Mouse (Mus musculus): ENCODE data around the gene Ric8a. TPM values are rescaled to one million over a fixed set of nuclear protein-coding genes. Genes with fewer than 3 reads are reported as not detected.

Ric8a gene
- polyA plus RNA-seq, 1 experiment from 2014 or later, result 74.8 TPM

GRCm38 (mm10) chr7:140907697-140908096, 50.9 kb downstream of the Ric8a start:
- no peaks in the 10 kb centered on the region for H3K27me3 ChIP-seq (ENCODE audit: control insufficient read depth, insufficient read depth, low read length)
- no peak for DNase-seq (ENCODE audit: low spot score)
- no peaks in the 10 kb centered on the region for H3K9me3 ChIP-seq (ENCODE audit: control insufficient read depth, low read length)
- ATAC-seq (ENCODE audit: low FRiP score), result no peak
- WGBS, result 87% methylated on average over 7 of the region's 7 CpGs
- H3K36me3 ChIP-seq (ENCODE audit: control insufficient read depth, insufficient read depth, low read length), result no peaks in the 10 kb centered on the region
- no peaks in the 10 kb centered on the region for H3K4me1 ChIP-seq (replicated peaks; ENCODE audit: control insufficient read depth, insufficient read depth, low read length)
- H3K27ac ChIP-seq (ENCODE audit: low read depth, low read length), result no peak overlapping the region
- H3K4me2 ChIP-seq (replicated peaks; ENCODE audit: low read depth, low read length), result no peak overlapping the region
- H3K4me3 ChIP-seq (ENCODE audit: low read depth, low read length), result no peak overlapping the region
- no peak overlapping the region for H3K9ac ChIP-seq (ENCODE audit: low read depth, low read length)

- H3K27ac ChIP-seq (ENCODE audit: low read depth, low read length), result no peak overlapping the region
- H3K36me3 ChIP-seq (ENCODE audit: control insufficient read depth, insufficient read depth, low read length), result no peaks in the 10 kb centered on the region
- no peaks in the 10 kb centered on the region for H3K27me3 ChIP-seq (ENCODE audit: control insufficient read depth, insufficient read depth, low read length)
- ATAC-seq (ENCODE audit: low FRiP score) (no peak), DNase-seq (ENCODE audit: low spot score) (no peak)
- no peak overlapping the region for H3K9ac ChIP-seq (ENCODE audit: low read depth, low read length)
- H3K4me2 ChIP-seq (replicated peaks; ENCODE audit: low read depth, low read length), result no peak overlapping the region
- WGBS, result 58% methylated on average over 7 of the region's 7 CpGs
- no peak overlapping the region for H3K4me3 ChIP-seq (ENCODE audit: low read depth, low read length)
- H3K4me1 ChIP-seq (replicated peaks; ENCODE audit: control insufficient read depth, insufficient read depth, low read length), result no peaks in the 10 kb centered on the region
- H3K9me3 ChIP-seq (ENCODE audit: control insufficient read depth, low read length), result no peaks in the 10 kb centered on the region
These were observed 51.4 kb downstream of the Ric8a start for GRCm38 (mm10) chr7:140908181-140908580.

GRCm38 (mm10) chr7:140908634-140909107, 51.9 kb downstream of the Ric8a start:
- H3K4me2 ChIP-seq (replicated peaks; ENCODE audit: low read depth, low read length), result peak overlapping the region; percentile 45
- no peaks in the 10 kb centered on the region for H3K4me1 ChIP-seq (replicated peaks; ENCODE audit: control insufficient read depth, insufficient read depth, low read length)
- DNase-seq (ENCODE audit: low spot score) (peak; percentile 86), ATAC-seq (ENCODE audit: low FRiP score) (peak; percentile 63)
- 2% methylated on average over 19 of the region's 19 CpGs for WGBS
- H3K27ac ChIP-seq (ENCODE audit: low read depth, low read length), result no peak overlapping the region
- H3K9ac ChIP-seq (ENCODE audit: low read depth, low read length), result no peak overlapping the region
- peak overlapping the region; percentile 10; the same call in 1 of the 2 replicates for H3K4me3 ChIP-seq (ENCODE audit: low read depth, low read length)
- H3K9me3 ChIP-seq (ENCODE audit: control insufficient read depth, low read length), result no peaks in the 10 kb centered on the region
- no peaks in the 10 kb centered on the region for H3K27me3 ChIP-seq (ENCODE audit: control insufficient read depth, insufficient read depth, low read length)
- no peaks in the 10 kb centered on the region for H3K36me3 ChIP-seq (ENCODE audit: control insufficient read depth, insufficient read depth, low read length)

- no peaks in the 10 kb centered on the region for H3K9me3 ChIP-seq (ENCODE audit: control insufficient read depth, low read length)
- H3K27ac ChIP-seq (ENCODE audit: low read depth, low read length), result no peak overlapping the region
- H3K4me1 ChIP-seq (replicated peaks; ENCODE audit: control insufficient read depth, insufficient read depth, low read length), result no peaks in the 10 kb centered on the region
- H3K36me3 ChIP-seq (ENCODE audit: control insufficient read depth, insufficient read depth, low read length), result no peaks in the 10 kb centered on the region
- H3K4me2 ChIP-seq (replicated peaks; ENCODE audit: low read depth, low read length), result no peak overlapping the region
- H3K27me3 ChIP-seq (ENCODE audit: control insufficient read depth, insufficient read depth, low read length), result no peaks in the 10 kb centered on the region
- DNase-seq (ENCODE audit: low spot score), result no peak
- H3K9ac ChIP-seq (ENCODE audit: low read depth, low read length), result no peak overlapping the region
- no peak overlapping the region for H3K4me3 ChIP-seq (ENCODE audit: low read depth, low read length)
- no peak for ATAC-seq (ENCODE audit: low FRiP score)
- WGBS, result 66% methylated on average over 3 of the region's 3 CpGs
These were observed 55.5 kb downstream of the Ric8a start for GRCm38 (mm10) chr7:140912293-140912692.

GRCm38 (mm10) chr7:140912846-140913482, 56.2 kb downstream of the Ric8a start:
- H3K9ac ChIP-seq (ENCODE audit: low read depth, low read length), result no peak overlapping the region
- H3K36me3 ChIP-seq (ENCODE audit: control insufficient read depth, insufficient read depth, low read length), result no peaks in the 10 kb centered on the region
- ATAC-seq (ENCODE audit: low FRiP score) (no peak), DNase-seq (ENCODE audit: low spot score) (no peak)
- H3K4me1 ChIP-seq (replicated peaks; ENCODE audit: control insufficient read depth, insufficient read depth, low read length), result no peaks in the 10 kb centered on the region
- no peaks in the 10 kb centered on the region for H3K9me3 ChIP-seq (ENCODE audit: control insufficient read depth, low read length)
- H3K27ac ChIP-seq (ENCODE audit: low read depth, low read length), result no peak overlapping the region
- no peak overlapping the region for H3K4me3 ChIP-seq (ENCODE audit: low read depth, low read length)
- no peak overlapping the region for H3K4me2 ChIP-seq (replicated peaks; ENCODE audit: low read depth, low read length)
- H3K27me3 ChIP-seq (ENCODE audit: control insufficient read depth, insufficient read depth, low read length), result no peaks in the 10 kb centered on the region
- 71% methylated on average over 5 of the region's 5 CpGs for WGBS

Other genes starting within 250 kb of the Ric8a start
- not detected in 2 replicates for gene Olfr61, start 228.0 kb upstream of the Ric8a start, polyA plus RNA-seq (2014; fragmentation: Nextera tagmentation; extraction: Ambion mirVana)
- gene Olfr53, start 210.5 kb upstream of the Ric8a start, polyA plus RNA-seq (2014; fragmentation: Nextera tagmentation; extraction: Ambion mirVana), result not detected in 2 replicates
- not detected in 2 replicates for gene Olfr539, start 197.0 kb upstream of the Ric8a start, polyA plus RNA-seq (2014; fragmentation: Nextera tagmentation; extraction: Ambion mirVana)
- not detected in 2 replicates for gene Olfr45, start 175.0 kb upstream of the Ric8a start, polyA plus RNA-seq (2014; fragmentation: Nextera tagmentation; extraction: Ambion mirVana)
- not detected in 2 replicates for gene Olfr541, start 159.7 kb upstream of the Ric8a start, polyA plus RNA-seq (2014; fragmentation: Nextera tagmentation; extraction: Ambion mirVana)
- gene Cyp2e1, start 93.2 kb upstream of the Ric8a start, polyA plus RNA-seq (2014; fragmentation: Nextera tagmentation; extraction: Ambion mirVana), result not detected in 2 replicates
- 0.45 TPM in 1 of 2 replicates, not detected in the other for gene Syce1, start 69.1 kb upstream of the Ric8a start, polyA plus RNA-seq (2014; fragmentation: Nextera tagmentation; extraction: Ambion mirVana)
- gene Zfp941, start 34.8 kb upstream of the Ric8a start, polyA plus RNA-seq (2014; fragmentation: Nextera tagmentation; extraction: Ambion mirVana), result 6.4 and 8.1 TPM in 2 replicates
- gene Urah, start 21.9 kb upstream of the Ric8a start, polyA plus RNA-seq (2014; fragmentation: Nextera tagmentation; extraction: Ambion mirVana), result 0.25 TPM in 1 of 2 replicates, not detected in the other
- gene Scgb1c1, start 11.4 kb upstream of the Ric8a start, polyA plus RNA-seq (2014; fragmentation: Nextera tagmentation; extraction: Ambion mirVana), result not detected in 2 replicates
- gene Odf3, start 9.2 kb upstream of the Ric8a start, polyA plus RNA-seq (2014; fragmentation: Nextera tagmentation; extraction: Ambion mirVana), result not detected in 2 replicates
- not detected in 2 replicates for gene Gm45785, start 626 bp upstream of the Ric8a start, polyA plus RNA-seq (2014; fragmentation: Nextera tagmentation; extraction: Ambion mirVana)
- gene Bet1l, start 620 bp downstream of the Ric8a start, polyA plus RNA-seq (2014; fragmentation: Nextera tagmentation; extraction: Ambion mirVana), result 24.2 and 28.9 TPM in 2 replicates
- gene Psmd13, start 25.0 kb downstream of the Ric8a start, polyA plus RNA-seq (2014; fragmentation: Nextera tagmentation; extraction: Ambion mirVana), result 182 and 243 TPM in 2 replicates
- 21.6 and 23.3 TPM in 2 replicates for gene Sirt3, start 25.4 kb downstream of the Ric8a start, polyA plus RNA-seq (2014; fragmentation: Nextera tagmentation; extraction: Ambion mirVana)
- 0.86 TPM in 1 of 2 replicates, not detected in the other for gene Cox8b, start 43.5 kb downstream of the Ric8a start, polyA plus RNA-seq (2014; fragmentation: Nextera tagmentation; extraction: Ambion mirVana)
- gene Nlrp6, start 63.9 kb downstream of the Ric8a start, polyA plus RNA-seq (2014; fragmentation: Nextera tagmentation; extraction: Ambion mirVana), result 0.06 and 0.17 TPM in 2 replicates
- 9.7 and 10.6 TPM in 2 replicates for gene Pgghg, start 84.4 kb downstream of the Ric8a start, polyA plus RNA-seq (2014; fragmentation: Nextera tagmentation; extraction: Ambion mirVana)
- gene Ifitm5, start 93.3 kb downstream of the Ric8a start, polyA plus RNA-seq (2014; fragmentation: Nextera tagmentation; extraction: Ambion mirVana), result 0.27 and 0.54 TPM in 2 replicates
- gene Gm45717, start 99.0 kb downstream of the Ric8a start, polyA plus RNA-seq (2014; fragmentation: Nextera tagmentation; extraction: Ambion mirVana), result not detected in 2 replicates
- 290 and 308 TPM in 2 replicates for gene Ifitm2, start 99.0 kb downstream of the Ric8a start, polyA plus RNA-seq (2014; fragmentation: Nextera tagmentation; extraction: Ambion mirVana)
- 6.9 and 7.8 TPM in 2 replicates for gene Ifitm1, start 110.3 kb downstream of the Ric8a start, polyA plus RNA-seq (2014; fragmentation: Nextera tagmentation; extraction: Ambion mirVana)
- gene Ifitm3, start 153.8 kb downstream of the Ric8a start, polyA plus RNA-seq (2014; fragmentation: Nextera tagmentation; extraction: Ambion mirVana), result 18.6 and 20.6 TPM in 2 replicates
- gene Ifitm6, start 161.0 kb downstream of the Ric8a start, polyA plus RNA-seq (2014; fragmentation: Nextera tagmentation; extraction: Ambion mirVana), result 0.24 TPM in 1 of 2 replicates, not detected in the other
- not detected in 2 replicates for gene Gm17387, start 172.2 kb downstream of the Ric8a start, polyA plus RNA-seq (2014; fragmentation: Nextera tagmentation; extraction: Ambion mirVana)
- 15.1 and 18.1 TPM in 2 replicates for gene B4galnt4, start 204.1 kb downstream of the Ric8a start, polyA plus RNA-seq (2014; fragmentation: Nextera tagmentation; extraction: Ambion mirVana)
- gene Pkp3, start 221.3 kb downstream of the Ric8a start, polyA plus RNA-seq (2014; fragmentation: Nextera tagmentation; extraction: Ambion mirVana), result 2.0 and 2.6 TPM in 2 replicates
- gene Sigirr, start 243.6 kb downstream of the Ric8a start, polyA plus RNA-seq (2014; fragmentation: Nextera tagmentation; extraction: Ambion mirVana), result 1.0 and 2.1 TPM in 2 replicates

Data from hindbrain, embryonic 11.5 days (tissue).